Mouse (Mus musculus): ENCODE measurements around the gene Cartpt.
"Not testable (repeated sequence)": the region's sequence is repeated elsewhere in the genome, so short reads cannot be mapped to it uniquely, and the experiment has no call there.

Gene Cartpt

DNA sequence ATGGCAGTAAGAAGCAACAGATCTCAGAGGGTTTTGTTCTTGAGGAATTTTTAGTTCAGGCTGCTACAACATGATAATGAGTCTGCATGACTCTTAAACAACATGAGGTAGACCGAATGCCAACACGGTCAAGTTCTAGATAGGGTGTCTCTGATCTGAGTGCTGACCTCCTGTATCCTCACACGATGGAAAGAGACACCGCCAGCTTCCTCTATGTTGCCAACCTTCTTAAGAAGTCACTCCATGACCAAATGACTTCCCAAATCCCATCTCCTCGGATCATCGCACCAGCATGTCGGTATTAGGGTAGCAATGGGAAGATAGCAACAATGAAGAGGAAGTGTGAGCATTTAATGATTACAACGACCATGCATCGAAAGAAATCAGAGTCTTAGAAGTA is 43.6 kb downstream of the Cartpt start:
- no peak for DNase-seq (ENCODE audit: low spot score in 2 of 2)

DNA sequence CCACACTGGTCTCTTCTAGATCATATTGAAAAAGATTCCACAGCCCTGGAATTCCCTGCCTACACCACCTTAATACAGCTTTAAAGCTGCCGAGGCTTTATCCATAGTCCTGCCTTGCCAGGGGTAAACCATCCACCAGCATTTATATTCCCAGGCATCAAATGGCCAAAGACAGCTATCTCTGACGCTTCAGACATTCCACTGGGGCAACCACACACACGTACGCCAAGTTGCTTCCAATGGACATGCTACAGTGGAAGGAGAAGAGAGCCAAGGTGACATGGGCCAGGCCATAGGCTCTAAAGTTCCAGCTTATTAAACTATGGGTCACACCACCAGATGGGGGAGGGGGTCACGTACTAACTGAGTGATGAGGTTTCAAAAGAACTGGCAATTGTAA is 45.7 kb downstream of the Cartpt start:
- no peak for DNase-seq (ENCODE audit: low spot score in 2 of 2)

DNA sequence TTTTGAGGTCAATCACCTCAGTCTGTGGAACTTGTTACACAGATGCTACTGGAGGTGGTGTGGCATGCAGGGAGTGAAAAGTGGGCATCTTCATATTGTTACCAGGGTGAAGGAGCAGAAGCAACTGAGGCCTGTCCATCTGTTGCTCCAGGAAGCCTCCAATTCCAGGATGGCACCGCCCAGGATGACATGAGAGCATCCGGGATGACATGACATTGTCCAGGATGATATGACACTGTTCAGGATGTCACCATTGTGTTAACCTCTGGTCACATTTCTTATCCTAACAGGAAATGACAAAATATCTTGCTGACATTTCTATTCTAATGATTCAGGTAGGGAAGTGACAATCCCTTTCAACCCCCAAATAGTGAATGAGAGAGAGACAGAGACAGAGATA is 47.8 kb downstream of the Cartpt start:
- DNase-seq (ENCODE audit: low spot score in 2 of 2) = no peak

DNA sequence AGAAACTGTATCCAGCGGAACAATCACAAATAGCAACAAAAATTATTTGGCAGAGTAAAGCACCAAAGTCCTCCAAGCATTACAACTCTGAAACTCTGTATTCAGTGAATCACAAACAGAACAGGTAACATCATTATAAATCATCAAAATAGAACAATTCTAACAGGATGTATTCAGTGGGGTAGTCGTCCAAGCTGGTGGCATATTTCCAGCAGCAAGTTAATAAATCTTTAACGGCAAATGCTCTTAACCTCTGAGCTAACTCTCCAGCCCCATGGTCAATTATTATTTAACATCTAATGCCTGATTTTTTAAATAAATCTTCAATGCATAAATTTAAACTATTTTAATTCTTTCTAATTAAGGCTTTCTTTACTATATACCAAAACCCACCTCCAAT is 48.5 kb downstream of the Cartpt start:
- not testable (repeated sequence) for DNase-seq (ENCODE audit: low spot score in 2 of 2)

DNA sequence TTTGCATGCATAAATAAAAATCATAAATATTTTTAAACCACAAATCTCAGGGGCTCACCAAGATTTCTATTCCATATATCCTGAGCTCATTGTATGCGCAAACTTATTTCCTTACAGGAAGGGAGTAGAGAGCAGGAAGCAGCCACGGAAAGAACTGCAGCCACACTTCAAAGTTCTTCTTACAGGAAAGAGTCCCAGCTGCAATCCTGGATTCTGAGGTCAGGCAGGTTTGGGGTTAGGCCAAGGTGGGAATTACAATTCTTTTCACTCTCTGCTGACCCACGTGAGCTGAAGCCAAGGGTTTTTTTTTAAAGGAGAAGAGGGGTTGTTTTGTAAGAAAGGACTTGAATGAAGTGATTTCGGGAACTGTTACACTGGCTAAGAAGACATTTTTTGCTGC is 49.9 kb downstream of the Cartpt start:
- no peak for DNase-seq (ENCODE audit: low spot score in 2 of 2)

DNA sequence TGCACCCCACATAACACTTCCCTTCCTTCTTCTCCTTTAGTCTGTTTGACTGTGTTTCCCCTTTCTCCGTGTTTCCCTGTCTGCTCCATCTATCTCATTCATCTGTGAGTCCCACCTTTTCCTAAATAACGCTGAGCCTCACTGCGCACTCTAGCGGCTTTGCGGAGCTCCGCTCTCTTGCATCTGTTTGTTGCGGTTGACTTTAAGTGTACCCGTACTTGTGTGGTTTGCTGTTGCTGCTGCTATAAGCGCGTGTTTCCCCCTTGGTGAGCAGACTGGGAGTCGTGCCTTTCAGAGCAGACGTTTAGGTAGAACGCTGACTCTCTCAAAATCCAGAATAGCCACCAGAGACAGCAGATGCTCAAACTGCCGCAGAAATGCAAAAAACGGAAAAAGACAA is 51.3 kb downstream of the Cartpt start:
- no peak for DNase-seq (ENCODE audit: low spot score in 2 of 2)
